Mouse (Mus musculus): ENCODE results near the gene Samd8.

Gene Samd8

GRCm38 (mm10) chr14:21802543-21803206, 52.3 kb downstream of the Samd8 start:
- no peak for DNase-seq

- DNase-seq, result no peak
These were observed 55.9 kb downstream of the Samd8 start for GRCm38 (mm10) chr14:21806203-21806602.

- DNase-seq, result no peak
These were observed 56.4 kb downstream of the Samd8 start for GRCm38 (mm10) chr14:21806631-21807160.

GRCm38 (mm10) chr14:21808208-21808922, 58.0 kb downstream of the Samd8 start:
- DNase-seq, result no peak

GRCm38 (mm10) chr14:21809418-21809817, 59.1 kb downstream of the Samd8 start:
- no peak for DNase-seq

GRCm38 (mm10) chr14:21811301-21811700, 61.0 kb downstream of the Samd8 start:
- DNase-seq, result no peak

GRCm38 (mm10) chr14:21811744-21812393, 61.5 kb downstream of the Samd8 start:
- DNase-seq, result no peak

GRCm38 (mm10) chr14:21812590-21813162, 62.3 kb downstream of the Samd8 start:
- DNase-seq, result peak; percentile 34

GRCm38 (mm10) chr14:21813216-21813615, 62.9 kb downstream of the Samd8 start:
- DNase-seq, result no peak

GRCm38 (mm10) chr14:21813847-21814246, 63.5 kb downstream of the Samd8 start:
- no peak for DNase-seq

GRCm38 (mm10) chr14:21814606-21815005, 64.3 kb downstream of the Samd8 start:
- no peak for DNase-seq

GRCm38 (mm10) chr14:21816255-21816654, 65.9 kb downstream of the Samd8 start:
- DNase-seq, result no peak

GRCm38 (mm10) chr14:21817453-21817852, 67.1 kb downstream of the Samd8 start:
- no peak for DNase-seq

GRCm38 (mm10) chr14:21820880-21821505, 70.7 kb downstream of the Samd8 start:
- no peak for DNase-seq

GRCm38 (mm10) chr14:21822307-21822706, 72.0 kb downstream of the Samd8 start:
- no peak for DNase-seq

GRCm38 (mm10) chr14:21822795-21823374, 72.6 kb downstream of the Samd8 start:
- DNase-seq, result peak; percentile 59

GRCm38 (mm10) chr14:21823897-21824296, 73.6 kb downstream of the Samd8 start:
- DNase-seq, result no peak

- DNase-seq, result no peak
These were observed 74.6 kb downstream of the Samd8 start, which contains the start of gene Vdac2 for GRCm38 (mm10) chr14:21824938-21825337. TSS of gene Vdac2 (plus strand) at chr14:21825238.

GRCm38 (mm10) chr14:21825786-21826491, 75.6 kb downstream of the Samd8 start:
- peak; percentile 33 for DNase-seq

GRCm38 (mm10) chr14:21830876-21831767, 80.8 kb downstream of the Samd8 start:
- peak; percentile 91 for DNase-seq

Data from right cerebral cortex, postnatal 4 days (tissue).